Mouse (Mus musculus) adrenal gland (tissue): ENCODE measurements at regions not wholly inside any gene's neighbourhood (a gene's known extent, or its start where the extent isn't known, plus 50 kb on each side); places are given as distances from the start of the nearest gene placed in this dataset.

ENCODE experiments used
- intact Hi-C: fragments of 180-260 bp; cut with DNase I; formaldehyde crosslinking; loops from one replicate; pipeline ENCODE4 v1.15.1; 2025

DNA sequence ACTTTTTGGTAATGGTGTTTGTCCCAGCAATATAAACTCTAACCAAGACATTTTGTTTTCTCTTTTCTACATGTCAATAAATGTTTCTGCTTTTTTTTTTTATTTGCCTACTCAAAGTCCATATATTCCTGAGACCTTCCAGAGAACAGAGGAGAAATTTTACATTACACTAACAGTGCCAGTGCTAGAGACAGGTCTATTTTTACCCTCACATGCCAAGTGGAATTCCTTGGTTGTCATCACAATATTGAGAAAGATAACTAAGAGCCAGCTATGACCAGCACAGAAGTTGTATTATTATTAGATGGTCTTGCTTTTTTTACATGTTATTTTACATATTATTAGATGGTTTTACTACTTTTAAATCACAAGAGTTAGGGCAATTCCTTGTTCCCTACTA is 282.8 kb downstream of the Rfpl4b start:
- intact Hi-C loops, result no loop called here

- intact Hi-C loops, result no loop called here
These were observed 304.9 kb downstream of the Rfpl4b start for GRCm38 (mm10) chr10:38516636-38517035.
